Mouse (Mus musculus): ENCODE measurements around the gene Msrb3. TPM values are rescaled to one million over a fixed set of nuclear protein-coding genes. Genes with fewer than 3 reads are reported as not detected.

Gene Msrb3
- polyA plus RNA-seq (2016; fragmentation: Nextera tagmentation; extraction: Ambion mirVana) = 7.0 and 11.4 TPM in 2 replicates

DNA sequence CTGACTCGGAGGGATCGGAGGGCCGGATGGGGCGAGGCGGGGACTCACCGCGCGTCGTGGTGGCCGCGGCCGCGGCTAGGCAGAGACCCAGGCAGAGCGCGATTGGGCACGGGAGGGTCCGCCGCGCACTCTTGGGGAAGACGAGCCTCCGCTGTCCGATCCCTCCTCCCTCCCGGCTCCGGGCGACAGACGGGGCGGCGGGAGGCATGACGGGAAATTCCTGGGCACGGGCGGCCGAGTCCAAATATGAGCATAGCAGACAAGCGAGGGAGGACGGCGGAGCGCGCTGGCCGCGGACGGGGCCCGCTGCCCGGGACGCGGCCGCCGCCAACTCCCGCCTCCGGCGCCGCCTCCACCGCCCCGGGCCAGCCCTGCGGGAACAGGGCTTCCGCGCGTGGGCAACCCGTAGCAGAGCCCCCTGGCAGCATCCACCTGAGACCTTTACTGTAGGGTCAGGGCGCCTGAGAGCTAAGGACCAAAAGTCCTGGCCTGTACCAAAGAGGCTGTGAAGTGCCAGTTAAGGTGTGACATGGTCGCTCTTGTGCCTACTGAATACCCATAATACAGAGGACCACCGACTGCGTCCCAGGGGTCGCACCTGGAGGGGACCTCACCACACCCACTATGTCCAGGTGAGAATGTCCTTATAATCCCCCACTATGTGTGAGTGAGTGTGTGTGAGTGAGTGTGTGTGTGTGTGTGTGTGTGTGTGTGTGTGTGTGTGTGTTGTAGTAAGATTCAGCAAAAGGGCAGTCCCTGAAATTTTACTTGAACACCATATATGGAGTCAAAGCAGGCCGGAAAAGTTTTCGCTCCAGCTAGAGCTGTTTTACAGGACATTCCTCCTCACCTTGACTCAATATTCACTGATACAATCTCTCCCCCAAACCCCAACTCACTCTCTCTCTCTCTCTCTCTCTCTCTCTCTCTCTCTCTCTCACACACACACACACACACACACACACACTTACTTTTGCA is at the start of gene Msrb3:
Msrb3 (minus strand) TSS at position 317 of the 978 bp plus-strand sequence.
- WGBS = 3% methylated on average over 59 of the region's 64 CpGs

DNA sequence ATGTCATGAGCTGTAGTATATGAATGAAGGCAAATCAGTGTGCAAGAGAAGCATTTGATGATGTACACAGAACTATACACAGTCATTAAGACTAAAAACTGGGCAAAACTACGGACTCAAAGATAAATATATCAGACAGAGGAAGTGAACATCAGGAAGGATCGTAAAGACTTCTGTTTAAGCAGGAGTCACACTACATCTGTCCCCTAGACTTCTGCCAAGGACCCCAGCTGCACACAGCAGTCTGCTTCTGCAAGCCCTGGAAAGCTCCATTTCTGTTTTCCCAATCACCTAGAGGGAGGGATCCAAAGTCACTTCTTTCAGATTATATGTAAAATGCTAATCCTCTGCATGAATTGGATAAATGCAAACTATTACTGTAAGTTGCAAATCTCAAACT is 49.6 kb upstream of the Msrb3 start:
- no peak overlapping the region for H3K4me3 ChIP-seq (replicated peaks)
- H3K9me3 ChIP-seq = no peaks in the 10 kb centered on the region
- H3K4me1 ChIP-seq = peaks cover 13% of the 10 kb centered on the region; the same call in 1 of the 2 replicates
- no peaks in the 10 kb centered on the region for H3K36me3 ChIP-seq (replicated peaks)
- no peak overlapping the region for H3K4me2 ChIP-seq
- H3K27ac ChIP-seq = no peak overlapping the region
- 95% methylated on average over 2 of the region's 2 CpGs for WGBS
- no peak overlapping the region for H3K9ac ChIP-seq
- no peak for ATAC-seq (ENCODE audit: low FRiP score)
- no peaks in the 10 kb centered on the region for H3K27me3 ChIP-seq

More for the DNA sequence above, at the start of gene Msrb3:
- Histone ChIP-seq H3K4me3 (replicated peaks) (peak within 1 kb of the TSS; percentile 62), H3K9me3 (no peaks in the 10 kb centered on the region), H3K4me1 (peaks cover 10% of the 10 kb centered on the region), H3K27me3 (peaks cover 38% of the 10 kb centered on the region), H3K36me3 (replicated peaks) (no peaks in the 10 kb centered on the region), H3K4me2 (peak within 1 kb of the TSS; percentile 95), H3K9ac (peak within 1 kb of the TSS; percentile 65), H3K27ac (no peak within 1 kb of the TSS)
- peak; percentile 79 for ATAC-seq (ENCODE audit: low FRiP score)

DNA sequence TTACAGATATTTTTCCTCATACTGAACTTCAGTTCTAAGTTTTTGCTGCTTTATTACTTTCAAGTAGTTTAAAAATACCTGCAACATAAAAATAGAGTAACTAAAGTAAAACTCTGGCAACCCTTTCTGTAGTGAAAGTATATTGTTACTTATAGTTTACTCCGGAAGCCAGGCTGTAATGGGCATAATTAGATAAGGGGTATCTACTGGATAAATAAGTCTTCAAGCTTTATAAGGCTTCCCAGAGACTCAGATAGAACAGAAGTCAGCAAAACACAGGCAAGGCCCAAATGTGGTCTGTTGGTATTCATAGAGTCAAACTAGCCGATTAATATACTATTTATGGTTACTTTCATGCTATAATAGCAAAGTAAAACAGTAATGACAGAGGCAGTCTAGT is 48.9 kb upstream of the Msrb3 start:
- 96% methylated on average over 2 of the region's 2 CpGs for WGBS

DNA sequence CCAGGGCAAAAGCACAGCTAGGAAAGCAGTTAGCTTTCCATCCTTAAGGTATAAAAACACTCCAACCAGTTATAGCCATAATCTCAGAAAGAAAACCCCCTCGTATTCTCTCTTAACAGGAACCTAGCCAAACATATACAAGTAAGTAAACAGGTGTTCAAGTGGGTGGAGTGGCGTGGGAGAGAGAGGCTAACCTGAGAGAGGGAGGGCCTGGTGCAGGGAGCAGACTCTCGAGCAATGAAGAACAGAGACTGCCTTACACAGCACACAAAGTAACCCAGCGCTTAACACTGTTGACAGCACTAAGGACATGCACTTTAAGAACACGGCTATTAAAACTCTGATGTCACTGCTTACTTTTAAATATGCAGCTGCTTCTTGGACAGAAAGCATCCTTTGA is 47.9 kb upstream of the Msrb3 start:
- Histone ChIP-seq H3K36me3 (replicated peaks) (no peaks in the 10 kb centered on the region), H3K4me2 (no peak overlapping the region), H3K27me3 (no peaks in the 10 kb centered on the region), H3K4me1 (peaks cover 11% of the 10 kb centered on the region; the same call in 1 of the 2 replicates), H3K4me3 (replicated peaks) (no peak overlapping the region), H3K9me3 (no peaks in the 10 kb centered on the region), H3K27ac (no peak overlapping the region), H3K9ac (no peak overlapping the region)
- WGBS = 79% methylated on average over 5 of the region's 5 CpGs
- ATAC-seq (ENCODE audit: low FRiP score) = no peak

More for the DNA sequence above, 48.9 kb upstream of the Msrb3 start:
- Histone ChIP-seq H3K27me3 (no peaks in the 10 kb centered on the region), H3K9me3 (no peaks in the 10 kb centered on the region), H3K4me1 (peaks cover 11% of the 10 kb centered on the region; the same call in 1 of the 2 replicates), H3K27ac (no peak overlapping the region), H3K36me3 (replicated peaks) (no peaks in the 10 kb centered on the region), H3K9ac (no peak overlapping the region), H3K4me2 (no peak overlapping the region), H3K4me3 (replicated peaks) (no peak overlapping the region)
- no peak for ATAC-seq (ENCODE audit: low FRiP score)

DNA sequence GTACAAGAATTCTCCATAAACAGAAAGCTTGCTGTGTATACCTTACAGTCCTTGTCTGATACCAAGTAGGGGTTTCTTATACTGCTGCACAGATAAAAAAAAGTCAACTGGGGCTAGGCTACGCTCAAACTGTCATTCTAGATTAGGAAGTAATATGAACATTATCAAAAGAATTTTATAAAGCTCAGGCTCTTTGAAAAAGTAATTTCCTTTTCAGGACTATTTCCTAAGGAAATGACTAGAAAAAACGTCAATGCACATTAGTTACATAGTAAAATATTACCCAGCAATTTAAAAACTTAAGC is 40.0 kb upstream of the Msrb3 start:
- H3K27me3 ChIP-seq = no peaks in the 10 kb centered on the region
- H3K4me2 ChIP-seq = no peak overlapping the region
- 86% methylated on average over 2 of the region's 2 CpGs for WGBS
- H3K4me1 ChIP-seq = no peaks in the 10 kb centered on the region
- ATAC-seq (ENCODE audit: low FRiP score) = no peak
- no peak overlapping the region for H3K4me3 ChIP-seq (replicated peaks)
- H3K36me3 ChIP-seq (replicated peaks) = no peaks in the 10 kb centered on the region
- H3K9ac ChIP-seq = no peak overlapping the region
- no peaks in the 10 kb centered on the region for H3K9me3 ChIP-seq
- H3K27ac ChIP-seq = no peak overlapping the region

DNA sequence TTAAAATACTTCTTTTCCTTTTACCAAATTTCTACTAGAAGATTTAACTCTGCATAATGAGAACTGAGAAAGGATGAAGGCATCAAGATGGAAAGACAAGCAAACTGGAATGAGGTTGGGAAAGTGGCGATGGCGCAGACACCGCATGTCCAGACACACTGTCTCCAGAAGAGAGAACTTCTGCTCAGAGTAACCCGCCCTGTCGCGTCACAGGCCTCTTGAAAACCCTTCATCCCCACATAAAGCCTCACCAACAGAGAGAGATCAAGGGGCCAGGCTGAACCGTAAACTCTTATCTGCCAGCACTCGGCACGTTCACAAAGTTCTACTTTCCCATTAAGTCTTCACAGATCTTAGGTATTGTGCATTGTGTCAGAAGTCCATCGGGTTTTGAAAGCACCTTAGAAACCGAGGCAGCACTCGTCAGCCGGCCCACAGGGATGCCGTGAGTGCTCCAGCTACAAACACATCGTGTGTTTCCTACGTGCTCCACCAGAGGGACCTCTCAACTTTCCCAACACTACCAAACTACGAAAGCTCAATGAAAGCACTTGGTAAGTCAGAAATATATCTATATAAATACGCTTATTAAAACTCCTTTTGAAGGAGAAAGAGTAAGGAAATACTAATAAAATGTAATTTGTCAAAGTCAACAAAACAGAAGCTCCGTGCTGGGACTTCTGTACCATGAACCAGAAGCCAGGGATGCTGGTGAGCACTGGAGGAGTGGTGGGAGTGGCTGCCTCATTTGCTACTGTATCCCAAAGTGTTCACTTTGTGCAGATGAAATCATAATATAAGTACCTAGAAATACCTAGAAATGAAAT is 39.4 kb upstream of the Msrb3 start:
- 55% methylated on average over 19 of the region's 19 CpGs for WGBS
- H3K4me3 ChIP-seq (replicated peaks) = no peak overlapping the region
- no peak overlapping the region for H3K4me2 ChIP-seq
- H3K27me3 ChIP-seq = no peaks in the 10 kb centered on the region
- no peaks in the 10 kb centered on the region for H3K9me3 ChIP-seq
- no peaks in the 10 kb centered on the region for H3K36me3 ChIP-seq (replicated peaks)
- H3K27ac ChIP-seq = no peak overlapping the region
- H3K4me1 ChIP-seq = no peaks in the 10 kb centered on the region
- no peak for ATAC-seq (ENCODE audit: low FRiP score)
- H3K9ac ChIP-seq = no peak overlapping the region

DNA sequence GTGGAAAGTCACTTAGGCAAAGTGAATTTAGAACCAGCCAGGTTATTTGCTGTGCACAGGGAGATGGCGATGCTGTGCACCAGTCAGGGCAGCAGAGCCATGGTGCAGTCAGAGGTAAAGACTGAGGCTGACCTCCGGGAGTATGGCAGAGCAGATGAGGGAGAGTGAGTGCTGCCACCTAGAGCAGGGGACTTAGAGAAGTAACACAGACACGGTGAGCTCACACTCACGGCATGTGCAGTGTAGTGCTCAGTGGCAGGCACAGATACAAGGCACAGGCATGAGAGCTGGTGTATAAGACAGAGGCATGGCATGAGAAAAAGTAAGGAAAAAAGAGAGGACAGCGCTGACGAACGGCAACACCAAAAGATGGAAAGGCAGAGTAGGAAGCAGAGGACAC is 30.6 kb upstream of the Msrb3 start:
- Histone ChIP-seq H3K9me3 (no peaks in the 10 kb centered on the region), H3K36me3 (replicated peaks) (peaks cover 24% of the 10 kb centered on the region), H3K27me3 (no peaks in the 10 kb centered on the region), H3K4me1 (no peaks in the 10 kb centered on the region), H3K27ac (no peak overlapping the region), H3K4me3 (replicated peaks) (no peak overlapping the region), H3K4me2 (no peak overlapping the region), H3K9ac (no peak overlapping the region)
- 73% methylated on average over 7 of the region's 7 CpGs for WGBS
- no peak for ATAC-seq (ENCODE audit: low FRiP score)

DNA sequence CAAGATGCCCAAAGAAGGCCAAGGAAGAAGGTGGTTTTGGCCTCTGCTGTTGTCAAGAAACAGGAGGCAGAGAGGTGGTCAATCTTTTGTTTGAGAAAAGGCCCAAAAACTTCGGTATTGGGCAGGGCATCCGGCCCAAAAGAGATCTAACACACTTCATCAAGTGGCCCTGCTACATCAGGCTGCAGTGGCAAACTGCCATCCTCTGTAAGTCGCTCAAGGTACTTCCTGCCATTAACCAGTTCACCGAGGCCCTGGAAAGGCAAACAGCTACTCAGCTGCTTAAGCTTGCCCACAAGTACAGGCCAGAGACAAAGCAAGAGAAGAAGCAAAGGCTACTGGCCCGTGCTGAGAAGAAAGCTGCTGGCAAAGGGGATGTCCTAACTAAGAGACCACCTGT is 29.3 kb upstream of the Msrb3 start:
- ATAC-seq (ENCODE audit: low FRiP score) = no peak
- Histone ChIP-seq H3K36me3 (replicated peaks) (peaks cover 24% of the 10 kb centered on the region), H3K4me1 (no peaks in the 10 kb centered on the region), H3K27me3 (no peaks in the 10 kb centered on the region), H3K9me3 (no peaks in the 10 kb centered on the region), H3K9ac (no peak overlapping the region), H3K4me2 (no peak overlapping the region), H3K4me3 (replicated peaks) (no peak overlapping the region), H3K27ac (no peak overlapping the region)
- WGBS = 90% methylated on average over 5 of the region's 5 CpGs

DNA sequence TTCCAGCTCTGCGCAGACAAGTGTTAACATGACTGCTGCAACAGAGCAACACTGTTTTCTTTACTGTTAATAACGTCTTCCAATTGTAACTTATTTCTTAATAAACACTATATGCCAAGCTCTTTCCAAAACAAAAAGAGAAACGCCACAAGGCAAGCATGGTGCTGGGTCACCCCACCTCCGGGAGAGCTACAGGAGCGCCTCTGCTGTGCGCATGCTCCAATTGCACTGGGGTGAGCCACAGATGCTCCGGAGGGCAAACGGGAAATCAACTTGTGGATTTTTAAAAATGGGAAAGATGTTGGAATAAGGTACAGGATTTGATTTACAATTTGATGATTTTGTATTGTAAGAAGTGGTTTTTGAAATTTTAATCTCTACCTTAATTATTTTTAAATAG is 27.3 kb upstream of the Msrb3 start:
- Histone ChIP-seq H3K9me3 (no peaks in the 10 kb centered on the region), H3K27ac (no peak overlapping the region), H3K4me3 (replicated peaks) (no peak overlapping the region), H3K27me3 (no peaks in the 10 kb centered on the region), H3K36me3 (replicated peaks) (peaks cover 28% of the 10 kb centered on the region), H3K4me1 (no peaks in the 10 kb centered on the region), H3K4me2 (no peak overlapping the region), H3K9ac (no peak overlapping the region)
- ATAC-seq (ENCODE audit: low FRiP score) = no peak
- WGBS = 93% methylated on average over 8 of the region's 8 CpGs

DNA sequence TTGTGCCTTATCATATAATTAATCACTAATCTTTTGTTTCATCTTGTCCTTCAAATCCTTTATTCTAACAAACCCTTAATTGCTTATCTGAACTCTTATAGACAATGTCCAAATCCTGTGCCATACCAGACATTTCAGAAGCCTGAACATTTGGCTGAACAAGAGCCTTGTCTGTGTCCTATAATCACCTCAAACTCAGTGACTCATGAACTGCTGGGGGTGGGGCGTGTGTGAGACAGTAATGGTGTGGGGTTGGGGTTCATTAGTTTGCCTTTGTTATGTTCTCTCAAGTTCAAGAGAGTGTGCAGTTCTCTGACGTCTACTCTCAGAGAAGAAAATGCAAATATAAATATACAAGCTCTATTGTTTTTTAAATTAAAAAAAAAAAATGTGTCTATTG is 22.6 kb upstream of the Msrb3 start:
- Histone ChIP-seq H3K9me3 (no peaks in the 10 kb centered on the region), H3K36me3 (replicated peaks) (peaks cover 19% of the 10 kb centered on the region), H3K27me3 (no peaks in the 10 kb centered on the region), H3K4me2 (no peak overlapping the region), H3K9ac (no peak overlapping the region), H3K4me3 (replicated peaks) (no peak overlapping the region), H3K27ac (no peak overlapping the region), H3K4me1 (no peaks in the 10 kb centered on the region)
- ATAC-seq (ENCODE audit: low FRiP score) = no peak
- 47% methylated on average over 2 of the region's 2 CpGs for WGBS

DNA sequence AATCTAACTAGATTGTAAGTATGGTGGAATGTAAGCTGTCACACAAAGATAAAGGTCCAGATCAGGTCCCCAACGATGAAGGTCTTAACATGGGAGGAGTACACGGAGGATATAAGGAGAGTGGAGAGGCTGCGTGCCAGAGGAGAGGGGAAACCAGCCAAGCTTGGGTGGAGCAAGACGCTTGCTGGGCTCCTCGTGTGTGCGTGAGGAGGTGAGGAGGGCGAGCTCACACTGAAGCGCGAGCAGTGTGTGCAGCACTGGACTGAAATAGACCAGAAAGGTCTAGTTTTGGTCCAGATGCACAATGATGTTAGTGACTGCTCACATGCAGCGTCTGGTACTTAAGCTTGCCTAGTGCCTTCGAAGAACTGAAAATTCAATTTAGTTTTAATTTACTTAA is 21.7 kb upstream of the Msrb3 start:
- Histone ChIP-seq H3K27me3 (no peaks in the 10 kb centered on the region), H3K27ac (no peak overlapping the region), H3K4me1 (no peaks in the 10 kb centered on the region), H3K4me3 (replicated peaks) (no peak overlapping the region), H3K9ac (no peak overlapping the region), H3K4me2 (no peak overlapping the region), H3K9me3 (no peaks in the 10 kb centered on the region), H3K36me3 (replicated peaks) (peaks cover 13% of the 10 kb centered on the region)
- 82% methylated on average over 11 of the region's 11 CpGs for WGBS
- ATAC-seq (ENCODE audit: low FRiP score) = no peak

DNA sequence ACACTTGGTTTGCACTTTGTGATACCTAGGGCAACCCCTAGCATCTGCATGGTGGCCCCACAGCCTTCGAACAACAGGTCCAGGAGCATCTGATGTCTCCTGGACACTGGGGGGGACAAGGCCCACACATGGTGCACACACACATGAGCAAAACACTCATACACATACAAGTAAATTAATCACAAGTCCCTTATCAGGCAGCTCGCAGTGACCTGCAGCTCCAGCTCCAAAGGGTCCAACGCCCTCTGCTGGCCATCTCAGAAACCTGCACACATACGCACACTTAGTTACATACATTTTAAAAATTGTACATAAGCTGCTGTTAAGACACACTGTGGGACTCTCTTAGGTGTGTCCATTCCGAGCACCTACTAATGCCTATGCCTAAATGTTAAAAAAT is 17.3 kb upstream of the Msrb3 start:
- no peak overlapping the region for H3K4me3 ChIP-seq (replicated peaks)
- ATAC-seq (ENCODE audit: low FRiP score) = no peak
- H3K9me3 ChIP-seq = no peaks in the 10 kb centered on the region
- H3K36me3 ChIP-seq (replicated peaks) = peaks cover 3% of the 10 kb centered on the region; the same call in 1 of the 2 replicates
- no peak overlapping the region for H3K4me2 ChIP-seq
- H3K27ac ChIP-seq = no peak overlapping the region
- no peaks in the 10 kb centered on the region for H3K27me3 ChIP-seq
- 92% methylated on average over 5 of the region's 5 CpGs for WGBS
- no peaks in the 10 kb centered on the region; the same call in 1 of the 2 replicates for H3K4me1 ChIP-seq
- H3K9ac ChIP-seq = no peak overlapping the region
